Mouse (Mus musculus) mouse embryonic stem cell (cell line): ENCODE measurements around the gene Irs1.

ENCODE experiments used
- in situ Hi-C, 2 experiments: fragments of 300-500 bp; cut with MboI; formaldehyde crosslinking; loops; 1 replicate in 1 of 2; 3 replicates in 1 of 2; pipeline ENCODE4 v1.14.3; 2019 to 2020; ENCODE audit warnings: low sequenced_read_pairs in 2 of 2, low pct_unique_long_range_greater_than_20kb in 1 of 2, mixed read lengths in 1 of 2; ENCODE audit not compliant: unreplicated experiment in 1 of 2

Gene Irs1

DNA sequence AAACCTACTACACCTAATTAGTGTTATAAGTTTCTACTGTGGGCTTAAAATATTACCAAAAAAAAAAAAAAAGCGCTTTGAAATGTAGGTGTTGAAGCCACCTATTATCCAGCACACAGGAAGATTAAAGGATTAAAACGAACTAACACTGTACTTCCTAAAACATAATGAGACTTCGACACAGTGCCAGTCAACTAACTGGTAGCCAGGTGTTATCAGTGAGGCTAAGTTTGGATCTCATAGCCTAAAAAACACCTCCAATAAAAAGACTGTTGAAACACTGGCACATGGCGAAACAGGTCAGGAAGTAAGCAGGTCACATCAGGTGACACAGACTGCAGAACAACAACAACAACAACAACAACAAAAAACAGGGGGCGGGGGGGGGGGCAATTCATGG, 29.6 kb downstream of the Irs1 start:
- in situ Hi-C loops: no loop called here

- in situ Hi-C loops: no loop called here
Observed at GRCm38 (mm10) chr1:82261053-82261618, 30.1 kb downstream of the Irs1 start.

- in situ Hi-C loops: no loop called here
Observed at GRCm38 (mm10) chr1:82260055-82260454, 31.2 kb downstream of the Irs1 start.

DNA sequence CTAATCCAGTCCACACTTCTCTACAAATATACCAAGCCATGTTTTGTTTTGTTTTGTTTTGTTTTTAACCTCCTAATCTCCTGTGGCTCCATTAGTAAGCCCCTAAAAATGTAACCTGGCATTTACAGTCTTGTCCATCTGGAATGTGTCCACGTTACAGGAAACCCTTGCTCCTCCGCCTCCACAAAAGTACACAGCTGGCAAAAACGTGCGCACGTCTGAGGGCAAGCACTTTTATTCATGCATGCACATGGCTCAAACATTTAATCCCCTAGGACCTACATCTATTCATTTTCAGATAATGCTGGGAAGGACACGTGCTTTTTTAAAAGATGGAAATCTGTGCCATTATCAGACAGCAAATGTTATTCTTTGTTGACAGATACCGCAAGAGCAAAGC, 32.9 kb downstream of the Irs1 start:
- in situ Hi-C loops: no loop called here

DNA sequence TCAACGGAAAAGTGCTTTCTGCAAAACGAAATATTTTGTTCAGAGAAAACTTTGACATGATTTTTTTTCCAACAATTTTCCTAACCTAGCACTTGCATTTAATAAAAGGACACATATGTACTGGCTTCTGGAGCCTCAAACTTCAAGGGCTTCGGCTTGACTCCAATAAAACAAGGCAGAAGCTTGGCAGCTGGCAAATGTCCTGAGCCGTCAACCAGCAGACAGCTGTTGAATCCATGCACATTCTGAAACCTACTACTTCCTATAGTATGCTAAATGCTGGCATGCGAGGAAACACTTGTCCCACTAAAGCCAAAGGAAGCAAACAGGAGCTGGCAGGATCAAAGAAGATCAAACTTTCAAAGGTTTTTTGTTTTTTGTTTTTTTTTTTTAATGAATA, 33.8 kb downstream of the Irs1 start:
- in situ Hi-C loops: no loop called here

DNA sequence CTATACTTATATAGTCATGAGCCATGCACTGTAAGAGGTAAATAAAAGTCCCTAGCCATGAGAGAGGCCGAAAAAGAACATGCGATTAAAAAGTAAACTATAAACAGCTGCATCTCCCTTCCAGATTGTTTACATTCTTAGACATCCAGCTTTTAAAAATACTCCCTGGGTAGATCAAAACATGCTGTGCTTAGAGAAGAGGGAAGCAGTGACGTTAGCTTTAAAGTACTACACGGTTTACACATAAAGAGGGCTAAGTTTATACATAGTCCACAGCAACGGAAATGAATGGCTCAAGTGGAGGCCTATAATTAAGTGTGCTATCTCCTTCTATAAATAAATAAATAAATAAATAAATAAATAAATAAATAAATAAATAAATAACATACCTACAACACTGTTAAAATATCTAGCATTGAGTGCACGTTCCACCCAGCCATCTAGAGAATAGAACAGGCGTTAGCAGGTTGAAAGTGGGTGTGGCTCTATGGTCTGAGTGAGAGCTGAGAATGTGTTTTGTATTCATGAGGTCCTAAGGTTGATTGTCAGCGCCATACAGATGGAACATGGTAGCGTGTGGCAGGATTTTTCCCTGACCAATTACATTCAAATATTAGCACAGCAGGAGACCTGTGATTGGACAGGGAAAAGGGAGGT, 37.3 kb downstream of the Irs1 start:
- in situ Hi-C loops: no loop called here

- in situ Hi-C loops: no loop called here
Observed at GRCm38 (mm10) chr1:82247221-82247951, 43.8 kb downstream of the Irs1 start.

GRCm38 (mm10) chr1:82245002-82245401, 46.2 kb downstream of the Irs1 start:
- in situ Hi-C loops: no loop called here

DNA sequence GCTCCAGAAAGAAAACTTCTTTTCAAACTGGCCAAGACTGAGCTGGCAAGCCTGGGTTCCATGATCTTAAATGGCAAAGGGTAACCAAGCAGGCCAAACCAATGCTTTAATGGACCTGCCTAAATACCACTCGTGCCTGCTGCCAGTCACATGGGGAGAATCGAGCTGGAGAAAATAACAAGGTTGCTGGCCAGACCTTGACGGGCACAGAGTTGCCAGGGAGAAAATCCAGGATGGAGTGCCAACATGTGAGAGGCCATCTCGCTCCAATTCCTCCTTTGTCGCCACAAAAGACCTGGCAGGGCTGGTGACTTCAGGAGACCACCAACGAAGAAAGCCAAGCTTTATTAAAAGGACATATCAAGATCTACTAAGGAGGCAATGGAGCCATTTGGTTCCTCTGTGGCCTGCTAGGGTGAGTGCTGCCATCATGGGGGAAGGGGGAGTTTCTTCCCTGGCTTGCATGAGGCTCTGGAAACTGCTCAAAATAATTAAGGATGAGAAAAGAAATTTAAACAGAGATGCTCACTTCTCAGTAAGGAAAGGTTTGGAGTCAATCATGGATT, 47.9 kb downstream of the Irs1 start:
- in situ Hi-C loops: no loop called here

DNA sequence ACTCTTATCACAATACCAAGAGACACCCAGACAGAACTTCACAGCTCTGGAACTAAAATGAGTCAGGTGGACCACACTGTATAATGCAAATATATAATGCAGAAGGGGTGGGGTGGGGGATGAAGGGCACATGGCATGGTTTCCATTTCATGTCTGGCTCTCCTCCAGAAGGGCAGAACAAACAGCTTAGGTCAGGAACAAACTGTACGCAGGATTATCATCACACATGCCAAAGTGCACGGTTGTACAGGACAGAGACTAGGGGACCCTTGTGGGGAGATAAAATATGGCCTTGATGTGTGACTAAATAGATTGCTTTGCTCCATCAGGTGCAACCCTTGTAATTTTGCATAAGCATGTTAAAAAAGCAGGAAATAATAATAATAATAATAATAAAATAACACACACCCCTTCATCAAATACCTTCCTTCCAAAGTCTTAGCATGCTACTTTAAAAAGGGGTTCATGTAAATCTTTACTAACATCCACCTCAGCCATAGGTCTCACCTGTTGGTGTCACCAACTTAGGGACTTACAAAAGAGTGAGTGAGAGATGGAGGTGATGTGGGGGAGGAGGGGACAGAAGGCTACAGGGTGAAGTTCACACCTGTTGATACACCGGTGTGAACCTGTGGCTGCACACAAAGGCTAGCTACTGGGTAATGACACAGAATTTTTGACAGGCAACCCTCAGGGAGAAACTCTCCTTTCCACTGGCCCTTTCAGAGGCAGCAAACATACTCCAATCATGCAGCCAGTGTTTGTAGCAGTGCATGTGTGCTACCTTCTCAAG, 51.6 kb downstream of the Irs1 start:
- in situ Hi-C loops: no loop called here

- in situ Hi-C loops: no loop called here
Observed at GRCm38 (mm10) chr1:82238245-82238644, 53.0 kb downstream of the Irs1 start.

- in situ Hi-C loops: no loop called here
Observed at GRCm38 (mm10) chr1:82235455-82236104, 55.6 kb downstream of the Irs1 start.

- in situ Hi-C loops: no loop called here
Observed at GRCm38 (mm10) chr1:82234616-82235015, 56.6 kb downstream of the Irs1 start.

DNA sequence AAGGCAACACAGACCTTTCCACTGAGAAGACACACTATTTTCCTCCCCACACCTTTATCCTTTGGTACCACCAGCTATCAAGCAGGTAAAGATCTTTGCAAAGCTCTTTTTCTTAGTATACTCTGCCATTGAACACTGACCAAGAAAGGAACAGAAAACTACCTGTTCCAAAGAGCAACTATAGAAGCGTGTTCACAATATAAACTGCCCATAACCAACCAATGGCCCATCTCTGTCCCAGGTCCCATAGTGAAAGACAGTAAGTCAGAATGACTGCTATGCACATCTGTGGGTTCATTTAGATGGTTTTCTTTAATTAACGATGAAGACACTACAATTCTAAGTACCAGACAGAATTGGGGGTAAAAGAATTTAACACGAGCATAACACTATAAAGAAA, 58.4 kb downstream of the Irs1 start, which contains the start of gene Gm9747:
Gene Gm9747, plus strand, starts transcription at position 301 of the 400 bp plus-strand sequence.
- in situ Hi-C loops: no loop called here

GRCm38 (mm10) chr1:82228841-82229240, 62.4 kb downstream of the Irs1 start:
- in situ Hi-C loops: no loop called here

- in situ Hi-C loops: no loop called here
Observed at GRCm38 (mm10) chr1:82223042-82223795, 68.0 kb downstream of the Irs1 start.

DNA sequence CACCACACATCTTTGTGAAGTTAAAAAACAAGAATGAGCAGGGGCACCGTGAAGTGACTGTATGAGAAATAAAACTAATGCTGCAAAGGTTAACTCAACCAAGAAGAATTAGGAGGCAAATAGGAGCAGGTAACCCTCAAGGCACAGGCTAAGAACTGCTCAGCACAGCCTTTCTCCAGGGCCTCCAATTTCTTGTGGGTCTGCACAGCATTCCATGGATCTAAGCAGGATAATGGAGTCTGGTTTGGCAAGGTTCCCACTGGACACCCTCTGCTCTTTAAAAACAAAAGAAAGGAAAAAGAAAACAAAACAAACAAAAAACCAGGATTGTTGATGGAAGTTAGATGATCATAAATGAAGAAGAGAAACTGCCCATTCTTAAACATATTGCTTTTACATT, 69.8 kb downstream of the Irs1 start:
- in situ Hi-C loops: no loop called here
